Mouse (Mus musculus) liver (tissue): ENCODE measurements around the gene Bad.

Source experiments
- DNase-seq: peaks from one replicate; pipeline ENCODE4 v3.0.0-alpha.2; 2020; ENCODE audit warnings: mixed read lengths

Bad gene

GRCm38 (mm10) chr19:6936299-6936698, 5.4 kb upstream of the Bad start:
- no peak for DNase-seq

GRCm38 (mm10) chr19:6937541-6938465, 3.9 kb upstream of the Bad start:
- DNase-seq, result no peak

DNA sequence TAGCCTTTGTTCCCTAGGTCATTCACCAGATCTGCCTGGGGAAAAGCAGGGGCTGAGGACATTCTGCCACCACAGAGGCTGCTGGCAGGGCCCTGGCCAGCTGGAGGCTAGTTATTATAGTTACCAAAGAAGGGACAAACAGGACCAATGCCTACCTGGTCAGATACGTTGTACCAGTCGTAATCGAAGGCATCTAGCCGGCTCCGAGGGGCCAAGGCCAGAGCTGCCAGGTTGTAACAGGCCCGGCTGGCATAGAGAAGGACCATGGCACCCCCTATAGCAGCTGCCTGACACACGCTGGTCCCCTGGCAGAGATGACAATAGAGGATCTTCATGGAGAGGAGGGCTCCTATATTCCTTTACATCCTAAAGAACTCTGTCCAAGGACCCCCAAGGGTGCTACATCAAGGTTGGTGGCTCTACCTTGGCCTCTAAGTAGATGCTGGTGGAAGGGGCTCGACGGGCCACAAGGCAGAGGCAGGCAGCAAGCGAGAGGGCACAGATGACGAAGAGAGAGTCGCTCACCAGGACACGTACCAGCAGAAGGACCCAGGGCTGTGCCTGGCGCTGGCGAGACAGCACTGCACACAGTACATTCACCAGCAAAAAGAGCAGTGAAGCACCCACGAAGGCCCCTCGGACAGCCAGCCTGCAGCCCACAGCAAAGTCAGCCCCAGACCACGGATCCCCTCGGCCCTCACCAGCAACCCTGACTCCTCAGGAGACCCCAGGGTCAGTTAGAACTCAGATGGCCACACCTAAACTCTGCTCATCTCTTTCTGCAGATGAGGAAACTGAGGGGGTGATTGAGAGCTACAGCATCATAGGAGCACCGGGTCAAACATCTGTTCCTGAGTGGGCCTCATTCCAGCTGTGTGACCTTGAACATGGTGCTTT, 2.3 kb upstream of the Bad start:
- DNase-seq, result no peak

GRCm38 (mm10) chr19:6940396-6941351, 987 bp upstream of the Bad start:
- DNase-seq, result no peak

DNA sequence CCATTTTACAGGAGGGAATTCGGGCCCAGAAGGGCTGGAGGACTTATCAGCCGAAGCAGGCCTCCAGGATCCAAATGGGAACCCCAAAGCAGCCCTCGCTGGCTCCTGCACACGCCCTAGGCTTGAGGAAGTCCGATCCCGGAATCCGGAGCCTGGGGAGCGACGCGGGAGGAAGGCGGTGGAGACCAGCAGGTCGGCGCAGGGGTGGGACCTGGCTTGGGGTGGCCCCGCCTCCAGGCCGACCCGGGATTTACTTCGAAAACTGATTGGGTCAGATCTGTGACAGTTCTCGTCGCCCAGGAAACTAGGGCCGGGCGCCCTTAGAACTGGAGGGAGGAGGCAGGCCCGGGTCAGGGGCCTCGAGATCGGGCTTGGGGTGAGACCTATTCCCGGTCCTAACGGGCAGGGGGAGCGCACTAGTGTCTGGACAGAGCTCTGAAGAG, 609 bp downstream of the Bad start, which contains the start of gene Gpr137:
Gene Gpr137 (minus strand): TSS at position 232 of the 443 bp plus-strand sequence.
- peak; percentile 97 for DNase-seq

DNA sequence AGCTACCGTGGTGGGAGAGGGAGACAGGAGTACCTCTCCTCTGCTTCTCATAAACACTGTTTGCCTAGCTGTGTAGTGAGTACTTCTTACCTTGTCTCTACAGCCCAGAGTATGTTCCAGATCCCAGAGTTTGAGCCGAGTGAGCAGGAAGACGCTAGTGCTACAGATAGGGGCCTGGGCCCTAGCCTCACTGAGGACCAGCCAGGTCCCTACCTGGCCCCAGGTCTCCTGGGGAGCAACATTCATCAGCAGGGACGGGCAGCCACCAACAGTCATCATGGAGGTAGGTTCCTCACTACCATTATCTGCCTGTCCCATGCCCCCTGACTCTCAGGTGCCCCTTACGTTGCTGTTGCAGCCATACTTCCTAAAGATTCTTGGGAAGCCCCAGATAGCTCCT, 1.1 kb downstream of the Bad start:
- DNase-seq, result no peak

GRCm38 (mm10) chr19:6943709-6944108, 2.0 kb downstream of the Bad start:
- DNase-seq, result no peak

- no peak for DNase-seq
These were observed 6.1 kb downstream of the Bad start for GRCm38 (mm10) chr19:6947742-6948141.

DNA sequence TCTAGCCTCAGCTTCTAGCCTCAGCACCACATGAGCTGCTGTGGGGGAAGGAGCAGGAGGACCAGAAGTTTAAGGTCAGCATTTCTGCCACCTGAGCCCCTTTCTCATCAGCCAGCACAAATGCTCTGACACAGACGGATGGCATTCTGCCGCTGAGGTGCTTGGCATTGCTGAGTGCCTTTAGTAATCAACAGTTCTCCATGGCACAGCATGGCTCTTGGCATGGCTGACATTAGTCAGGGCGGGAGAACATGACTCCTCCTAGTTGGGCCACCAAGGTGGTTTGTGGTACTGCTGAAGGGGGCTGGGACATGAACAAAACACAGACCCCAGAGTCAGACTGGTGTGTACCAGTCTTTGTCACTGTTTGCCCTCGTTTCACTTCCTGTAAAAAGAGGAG, 6.5 kb downstream of the Bad start:
- no peak for DNase-seq

DNA sequence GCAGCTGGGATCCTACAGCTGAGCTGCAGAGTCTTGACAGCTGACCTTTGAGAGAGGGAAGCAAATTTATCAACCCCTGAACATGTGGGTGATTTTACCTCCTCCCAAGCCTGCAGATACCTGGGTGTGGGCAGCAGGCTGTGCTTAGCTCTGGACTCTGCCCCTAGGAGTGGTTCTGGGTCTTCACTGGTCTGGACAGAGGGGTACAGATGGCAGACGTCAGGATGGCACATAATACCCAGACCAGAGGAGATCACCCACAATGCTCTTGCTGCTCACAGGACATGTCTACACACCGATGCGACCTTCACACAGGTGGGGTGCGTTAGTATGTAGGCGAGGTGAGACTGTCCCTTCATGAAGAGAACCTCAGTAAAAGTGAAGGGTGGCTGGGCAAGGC, 7.9 kb downstream of the Bad start:
- DNase-seq, result no peak

GRCm38 (mm10) chr19:6949951-6950350, 8.3 kb downstream of the Bad start:
- no peak for DNase-seq

GRCm38 (mm10) chr19:6950613-6951153, 9.0 kb downstream of the Bad start:
- peak; percentile 64 for DNase-seq

DNA sequence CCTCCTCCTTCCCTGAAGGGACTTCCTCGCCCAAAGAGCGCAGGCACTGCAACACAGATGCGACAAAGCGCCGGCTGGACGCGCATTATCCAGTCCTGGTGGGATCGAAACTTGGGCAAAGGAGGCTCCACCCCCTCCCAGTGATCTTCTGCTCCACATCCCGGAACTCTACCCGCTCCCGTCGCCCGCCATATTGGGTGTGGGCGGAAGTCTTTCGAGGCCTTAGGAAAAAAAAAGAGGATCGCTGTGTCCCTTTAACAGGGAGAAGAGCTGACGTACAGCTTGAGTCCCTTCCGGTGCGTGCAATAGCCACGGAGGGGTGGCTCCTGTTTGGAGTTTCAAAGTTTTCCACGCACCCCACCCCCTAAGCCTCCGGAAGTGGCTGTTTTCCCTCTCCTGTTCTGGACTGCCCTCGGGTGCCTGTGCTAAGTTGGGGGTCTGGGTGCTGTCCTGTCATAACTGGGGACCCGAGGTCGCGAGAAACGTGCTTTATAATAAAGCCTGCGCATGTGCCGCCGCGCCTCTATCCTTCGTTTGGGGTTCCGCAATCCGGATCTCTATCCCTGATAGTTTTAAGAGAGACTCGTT, 9.8 kb downstream of the Bad start:
- peak; percentile 90 for DNase-seq

- peak; percentile 70 for DNase-seq
These were observed 10.5 kb downstream of the Bad start for GRCm38 (mm10) chr19:6951994-6952711.

- peak; percentile 41 for DNase-seq
These were observed 11.0 kb downstream of the Bad start for GRCm38 (mm10) chr19:6952712-6953037.

DNA sequence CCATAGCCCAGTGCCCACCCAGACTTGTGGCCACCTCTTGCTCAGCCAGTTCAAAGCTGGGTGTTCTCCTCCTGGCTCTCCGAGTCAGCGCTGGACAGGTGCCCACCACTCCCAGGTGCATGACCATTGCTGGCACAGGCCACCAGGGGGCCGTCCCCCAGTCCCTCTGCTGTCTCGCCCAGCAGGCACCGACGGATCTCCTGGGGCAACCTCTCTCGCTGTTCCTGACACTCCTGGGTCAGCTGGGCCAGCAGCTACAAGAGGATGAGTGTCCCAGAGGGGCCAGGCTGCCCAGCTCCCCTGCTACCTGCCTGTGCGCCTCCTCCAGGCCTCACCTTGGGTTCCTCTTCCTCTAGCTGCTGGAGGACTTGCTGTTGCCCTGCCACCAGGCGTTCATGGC, 12.4 kb downstream of the Bad start:
- no peak for DNase-seq

- no peak for DNase-seq
These were observed 13.8 kb downstream of the Bad start for GRCm38 (mm10) chr19:6955424-6955823.

DNA sequence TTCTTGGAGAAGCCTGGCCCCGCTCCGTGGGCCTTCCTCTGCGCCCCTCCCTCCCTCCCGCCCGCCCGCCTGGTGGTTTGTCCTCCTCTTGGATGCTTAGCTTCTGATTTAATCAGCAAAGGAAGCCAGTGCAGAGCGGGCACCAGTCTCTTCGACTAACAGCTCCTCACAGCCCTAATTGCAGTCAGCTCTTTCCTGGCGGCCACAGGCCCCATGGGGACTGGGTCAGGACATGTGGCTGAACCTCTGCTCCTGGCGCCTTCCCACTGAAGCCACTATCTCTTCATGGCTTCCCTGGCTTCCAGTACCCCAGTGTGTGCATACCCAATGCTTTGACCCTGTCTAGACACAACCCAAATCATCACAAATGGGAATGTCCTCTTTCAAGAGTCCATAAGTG, 14.8 kb downstream of the Bad start:
- DNase-seq, result no peak

DNA sequence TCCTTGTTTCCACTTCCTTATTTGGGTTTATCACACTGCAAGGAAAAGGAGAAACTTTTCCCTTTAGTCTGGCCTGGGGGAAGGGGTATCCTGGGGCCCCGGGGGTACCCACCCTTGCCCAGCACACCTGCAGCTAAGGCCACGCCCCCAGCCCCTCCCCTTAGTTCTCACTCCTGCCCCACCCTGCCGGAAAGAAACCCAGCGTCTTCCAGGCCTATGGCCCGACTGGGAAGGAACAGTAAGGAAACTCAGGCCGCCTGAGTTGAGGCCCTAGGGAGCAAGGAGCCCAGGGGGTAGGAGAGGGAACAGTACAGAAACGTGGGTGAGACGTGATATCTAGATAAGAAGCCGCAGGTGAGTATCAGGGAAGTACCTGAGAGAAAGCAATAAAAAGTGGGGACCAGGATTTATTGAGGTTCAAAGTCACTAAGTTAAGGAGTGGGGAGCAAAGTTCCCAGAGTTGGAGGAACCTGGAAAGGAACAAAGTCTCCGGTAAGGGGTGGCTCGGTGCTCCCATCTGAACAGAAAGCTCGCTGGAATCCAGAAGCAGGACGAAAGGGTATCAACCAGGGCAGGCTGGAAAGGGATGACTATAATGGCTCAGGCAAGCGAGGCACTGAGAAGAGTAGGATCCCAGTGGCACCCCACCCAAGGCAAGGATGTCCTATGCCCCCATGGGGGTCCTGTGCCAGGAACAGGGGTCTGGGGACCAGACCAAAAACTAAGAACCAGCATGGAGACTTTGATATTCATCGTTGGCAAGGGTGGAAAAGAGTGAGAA, 27.0 kb downstream of the Bad start:
- peak; percentile 47 for DNase-seq

DNA sequence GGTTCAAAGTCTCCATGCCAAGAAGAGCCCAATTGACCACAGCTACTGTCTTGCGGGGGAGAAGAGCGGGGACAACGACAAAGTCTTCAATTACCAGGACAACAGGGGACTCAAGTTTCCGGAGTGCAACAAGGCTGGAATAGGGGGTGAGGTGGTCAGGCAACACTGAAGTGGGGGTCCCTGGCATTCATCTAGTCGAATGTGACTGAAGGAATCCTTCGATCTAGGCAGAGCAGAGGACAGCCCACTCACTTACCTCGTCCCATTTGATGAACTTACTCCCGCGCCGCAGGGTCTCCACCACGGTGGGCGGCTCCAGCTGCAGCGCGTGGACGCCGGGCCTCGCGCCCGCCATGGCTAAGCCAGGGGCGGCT, 27.6 kb downstream of the Bad start:
- DNase-seq, result no peak
